Mouse (Mus musculus) retina, adult 2 months (tissue): ENCODE results near the gene Syne3.

Experiments
- DNase-seq: peaks from one replicate; pipeline ENCODE4 v3.0.0-alpha.2; 2012; ENCODE audit warnings: low read depth, low spot score

The Syne3 gene

GRCm38 (mm10) chr12:105009370-105010212 lies at the start of gene Syne3:
Gene Syne3 (minus strand): TSS chr12:105009809.
- DNase-seq, result no peak

- DNase-seq, result no peak
These were observed 45.7 kb upstream of the Syne3 start for GRCm38 (mm10) chr12:105055308-105055707.

- no peak for DNase-seq
These were observed 44.4 kb upstream of the Syne3 start for GRCm38 (mm10) chr12:105054041-105054440.

- DNase-seq, result no peak
These were observed 41.3 kb upstream of the Syne3 start for GRCm38 (mm10) chr12:105050898-105051297.

DNA sequence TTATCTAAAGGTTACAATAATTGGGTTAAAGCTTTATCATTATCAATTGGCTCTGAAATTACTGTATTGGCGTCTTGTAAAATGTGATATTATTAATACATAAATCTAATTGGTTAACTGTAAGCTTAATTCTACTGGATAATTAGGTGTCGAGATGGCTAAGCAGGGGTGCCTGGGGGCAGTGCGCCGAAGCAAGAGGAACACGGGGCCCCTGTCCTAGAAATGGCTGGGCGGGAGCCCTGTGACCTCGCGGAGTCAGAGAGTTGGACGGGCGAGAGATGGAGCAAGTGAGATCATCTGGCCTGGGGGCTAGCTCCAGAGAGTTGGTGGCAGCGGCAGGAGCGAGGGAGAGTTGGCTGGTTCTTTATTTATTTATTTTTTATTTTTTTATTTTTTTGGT lies 40.2 kb upstream of the Syne3 start:
- DNase-seq, result no peak

DNA sequence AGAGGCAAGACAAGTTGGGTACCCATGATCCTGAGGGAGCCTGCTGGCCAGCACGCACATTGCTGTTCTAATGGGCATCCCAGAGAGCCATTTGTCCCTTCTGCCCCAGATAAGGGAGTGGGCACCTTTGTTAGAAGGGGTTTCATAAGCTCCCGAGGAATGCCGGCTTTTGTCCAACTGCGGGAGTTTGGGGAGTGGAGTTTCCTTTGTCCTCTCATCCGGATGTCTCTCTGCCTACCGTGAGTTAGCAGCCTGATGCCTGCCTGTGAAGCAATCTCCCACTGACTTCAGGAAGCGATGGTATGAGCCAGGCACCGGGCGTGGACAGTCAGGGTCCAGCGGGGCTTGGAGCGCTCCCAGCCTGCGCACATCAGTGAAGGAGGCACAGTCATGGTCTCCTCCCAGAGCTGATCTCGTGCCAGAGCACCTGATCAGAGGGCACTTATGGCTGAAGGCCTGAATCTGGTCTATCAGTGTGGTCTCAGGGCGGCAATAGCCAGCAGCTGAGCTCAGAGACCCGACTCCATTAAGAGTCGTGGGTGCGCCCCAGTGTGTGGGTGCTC lies 38.8 kb upstream of the Syne3 start:
- DNase-seq, result no peak

DNA sequence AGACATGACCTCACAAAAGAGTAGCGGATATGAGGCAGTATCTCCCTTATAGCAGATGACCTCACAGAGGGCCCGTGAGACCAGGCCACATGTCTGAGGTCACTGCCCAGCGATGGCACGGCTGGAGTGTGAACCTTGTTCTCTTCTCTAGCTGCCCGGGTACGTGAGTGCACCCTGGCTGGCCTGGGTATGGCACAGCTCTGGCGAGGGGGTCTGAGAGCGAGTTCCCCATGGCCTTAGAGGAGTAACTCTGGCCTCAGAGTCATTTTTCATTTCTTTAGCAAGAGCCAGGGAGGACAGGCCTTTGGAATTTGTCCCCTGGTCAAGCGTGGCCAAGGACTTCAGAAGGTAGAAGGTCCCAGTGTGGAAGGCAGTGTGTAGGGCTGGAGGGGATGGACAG lies 35.2 kb upstream of the Syne3 start:
- DNase-seq, result no peak

- DNase-seq, result no peak
These were observed 33.5 kb upstream of the Syne3 start for GRCm38 (mm10) chr12:105043081-105043480.

- DNase-seq, result no peak
These were observed 31.3 kb upstream of the Syne3 start for GRCm38 (mm10) chr12:105040950-105041349.

DNA sequence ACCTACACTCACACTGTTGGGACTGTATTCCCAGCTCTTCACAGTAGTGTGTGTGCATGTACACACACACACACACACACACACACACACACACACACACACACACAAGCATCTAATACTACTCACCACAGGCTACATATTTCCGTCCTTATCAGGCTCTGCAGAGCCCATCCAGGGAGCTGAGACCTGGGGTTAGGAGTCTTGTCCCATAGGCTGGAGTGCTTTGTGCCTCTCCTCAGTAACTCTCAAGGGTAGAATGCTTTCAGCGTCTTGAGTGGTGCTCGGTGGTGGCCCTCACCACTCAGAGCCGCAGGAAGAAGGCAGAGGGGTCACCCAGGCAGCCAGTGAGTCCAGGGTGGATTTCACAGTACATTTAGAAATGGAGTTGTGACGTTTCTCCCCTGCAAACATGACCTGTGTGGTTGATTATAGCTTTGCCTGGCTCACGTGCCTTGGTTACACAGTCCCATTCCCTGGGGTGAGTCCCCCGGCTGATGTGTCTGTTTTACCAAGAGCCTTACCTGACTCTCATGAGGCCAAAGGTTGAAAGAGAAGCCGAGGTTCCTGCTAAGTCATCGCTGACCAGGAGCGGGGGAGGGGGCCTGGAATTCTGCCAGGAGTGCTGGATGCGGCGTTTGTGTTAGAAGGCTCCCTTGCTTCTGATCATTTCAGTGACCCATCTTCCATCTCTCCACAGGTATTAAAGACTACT lies 30.1 kb upstream of the Syne3 start:
- no peak for DNase-seq

- DNase-seq, result no peak
These were observed 29.3 kb upstream of the Syne3 start for GRCm38 (mm10) chr12:105038918-105039317.

DNA sequence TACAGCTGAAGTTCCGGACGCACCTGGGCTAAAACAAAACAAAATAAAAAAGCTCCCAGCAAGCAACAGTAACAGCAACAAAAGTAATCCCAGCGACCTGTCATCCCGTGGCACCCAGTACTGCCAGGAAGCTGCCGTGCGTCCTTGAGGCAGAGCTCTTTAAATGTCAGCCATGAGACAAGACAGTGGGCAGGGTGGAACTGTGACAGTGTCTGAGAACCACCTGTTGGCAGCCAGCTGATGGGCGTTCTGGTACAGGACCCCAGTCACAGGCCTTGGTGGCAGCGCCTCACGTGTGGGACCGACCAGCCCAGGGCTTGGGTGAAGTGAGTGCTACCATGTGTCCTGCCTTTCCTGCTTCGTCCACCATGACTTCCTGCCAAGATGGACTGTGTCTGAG lies 28.6 kb upstream of the Syne3 start:
- DNase-seq, result no peak

DNA sequence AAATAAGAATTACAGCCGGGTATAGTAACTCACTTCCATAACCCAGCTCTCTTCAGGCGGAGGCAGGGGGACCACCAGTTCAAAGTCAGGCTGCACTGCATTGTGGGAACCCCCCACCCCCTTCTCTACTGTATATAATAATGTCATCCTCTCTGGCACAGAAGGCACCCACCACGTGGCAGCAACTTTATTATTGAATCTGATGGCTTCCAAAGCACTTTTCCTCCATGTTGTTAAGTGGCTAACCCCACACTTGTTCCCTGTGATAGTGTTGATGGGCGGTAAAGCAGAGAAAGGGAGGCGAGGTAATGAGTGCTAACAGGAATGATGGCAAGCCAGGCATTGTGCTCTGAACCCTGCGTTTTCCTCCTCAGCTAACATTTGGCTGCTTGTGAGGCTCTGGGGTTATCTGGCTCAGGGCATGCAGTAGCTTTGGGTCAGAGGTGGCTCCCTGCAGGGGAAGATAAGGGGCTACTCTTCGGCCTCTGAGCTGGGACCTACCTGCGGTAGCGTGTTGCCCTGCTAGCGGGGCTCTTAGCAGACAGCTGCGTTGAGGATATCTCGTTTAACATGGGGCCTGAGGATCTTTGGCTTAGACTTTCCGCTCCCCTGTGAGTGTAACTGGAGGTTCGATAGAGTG lies 24.6 kb upstream of the Syne3 start:
- no peak for DNase-seq

- DNase-seq, result no peak
These were observed 23.5 kb upstream of the Syne3 start for GRCm38 (mm10) chr12:105032832-105033775.

- DNase-seq, result peak; percentile 99
These were observed 22.7 kb upstream of the Syne3 start, which contains the start of gene Glrx5 for GRCm38 (mm10) chr12:105032147-105032831. Gene Glrx5 (plus strand): TSS chr12:105032688.

- DNase-seq, result no peak
These were observed 21.8 kb upstream of the Syne3 start for GRCm38 (mm10) chr12:105031081-105032058.

DNA sequence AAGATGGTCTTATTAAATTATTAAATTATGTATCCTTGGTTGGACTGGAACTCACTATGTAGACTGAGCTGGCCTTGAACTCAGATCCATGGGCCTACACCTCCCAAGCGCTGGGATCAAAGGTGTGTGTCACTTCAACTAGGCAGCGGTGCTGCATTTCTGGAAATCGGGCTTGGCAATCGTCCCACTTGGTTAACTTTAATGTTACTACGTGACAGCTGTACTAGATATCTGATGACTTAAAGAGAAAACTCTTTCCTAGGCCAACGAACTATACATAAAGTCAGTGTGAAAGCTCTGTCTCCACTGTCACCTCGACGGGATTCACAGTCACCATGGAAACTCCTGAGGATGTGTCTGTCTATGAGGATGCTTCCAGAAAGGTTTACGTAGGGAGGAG lies 20.3 kb upstream of the Syne3 start:
- no peak for DNase-seq

GRCm38 (mm10) chr12:105027323-105027991 lies 17.8 kb upstream of the Syne3 start:
- DNase-seq, result no peak
